Mouse (Mus musculus) gastrocnemius, adult 8-10 months (tissue): ENCODE data around the gene Krtap21-1. TPM values are rescaled to one million over a fixed set of nuclear protein-coding genes. Genes with fewer than 3 reads are reported as not detected.

Source experiments
- DNase-seq, 2 experiments: peaks; one replicate each; pipeline ENCODE4 v3.0.0; 2022; ENCODE audit warnings: low spot score in 2 of 2
- total RNA-seq, 4 experiments: library from RNA; stranded (reverse); gene quantifications; 2 replicates each; pipeline ENCODE4 v1.2.4; 2022

The Krtap21-1 gene
- total RNA-seq = not detected

GRCm38 (mm10) chr16:89403768-89404167 is at the start of gene Krtap21-1:
Gene Krtap21-1 (minus strand): TSS chr16:89403868.
- no peak for DNase-seq

GRCm38 (mm10) chr16:89429586-89429985 is 25.9 kb upstream of the Krtap21-1 start:
- DNase-seq = no peak

GRCm38 (mm10) chr16:89425310-89425709 is 21.6 kb upstream of the Krtap21-1 start:
- no peak for DNase-seq

GRCm38 (mm10) chr16:89420011-89420410 is 16.3 kb upstream of the Krtap21-1 start, which contains the start of gene Krtap6-2:
Gene Krtap6-2 (minus strand): TSS chr16:89420111.
- DNase-seq = no peak

GRCm38 (mm10) chr16:89416311-89416710 is 12.6 kb upstream of the Krtap21-1 start:
- no peak for DNase-seq

- no peak for DNase-seq
Measured at GRCm38 (mm10) chr16:89410345-89411068, 6.8 kb upstream of the Krtap21-1 start.

GRCm38 (mm10) chr16:89372734-89373461 is 30.8 kb downstream of the Krtap21-1 start:
- DNase-seq = no peak

Other genes starting within 250 kb of the Krtap21-1 start
- not detected for gene Gm9789, start 245.9 kb downstream of the Krtap21-1 start, total RNA-seq
- gene Gm7735, start 234.4 kb downstream of the Krtap21-1 start, total RNA-seq = not detected
- gene 1110057P08Rik, start 229.1 kb downstream of the Krtap21-1 start, total RNA-seq = not detected
- not detected for gene Krtap20-2, start 198.0 kb downstream of the Krtap21-1 start, total RNA-seq
- gene Krtap6-2, start 16.2 kb upstream of the Krtap21-1 start, total RNA-seq = not detected
- not detected for gene Krtap8-1, start 84.1 kb upstream of the Krtap21-1 start, total RNA-seq
- gene Krtap7-1, start 104.5 kb upstream of the Krtap21-1 start, total RNA-seq = not detected
- not detected for gene Krtap11-1, start 167.3 kb upstream of the Krtap21-1 start, total RNA-seq